Mouse (Mus musculus) kidney, embryonic 16.5 days (tissue): ENCODE results near the gene Hist2h2ab. TPM values are rescaled to one million over a fixed set of nuclear protein-coding genes. Genes with fewer than 3 reads are reported as not detected.

Source experiments
- ATAC-seq: fragments of 200-750 bp; cut with Nextera tagmentation; 2 replicates; pipeline ENCODE4 v1.8.0; 2017; ENCODE audit warnings: moderate TSS enrichment; ENCODE audit not compliant: low FRiP score, low TSS enrichment
- H3K27ac ChIP-seq: fragments of 300-500 bp; sonication (generic); 2 replicates; pipeline ENCODE4 v1.5.1; 2014; ENCODE audit warnings: low read length
- H3K27me3 ChIP-seq: fragments of 300-500 bp; sonication (generic); 2 replicates; pipeline ENCODE4 v1.6.1; 2014; ENCODE audit warnings: low read length, control low read depth, mixed read lengths; ENCODE audit not compliant: insufficient read depth
- H3K36me3 ChIP-seq: fragments of 300-500 bp; sonication (generic); 2 replicates; pipeline ENCODE4 v1.6.1; 2014; ENCODE audit warnings: low read length, control low read depth, mixed read lengths; ENCODE audit not compliant: insufficient read depth
- H3K4me1 ChIP-seq: fragments of 300-500 bp; sonication (generic); 2 replicates; pipeline ENCODE4 v1.6.1; 2014; ENCODE audit warnings: low read length, control low read depth, mixed read lengths; ENCODE audit not compliant: insufficient read depth
- H3K4me2 ChIP-seq: fragments of 300-500 bp; sonication (generic); replicated peaks from 2 replicates; pipeline ENCODE4 v1.6.1; 2014; ENCODE audit warnings: low read depth, low read length
- H3K4me3 ChIP-seq: fragments of 300-500 bp; sonication (generic); 2 replicates; pipeline ENCODE4 v1.5.1; 2014; ENCODE audit warnings: mild to moderate bottlenecking, low read length
- H3K9ac ChIP-seq: fragments of 300-500 bp; sonication (generic); replicated peaks from 2 replicates; pipeline ENCODE4 v1.6.1; 2014; ENCODE audit warnings: low read length
- H3K9me3 ChIP-seq: fragments of 300-500 bp; sonication (generic); 2 replicates; pipeline ENCODE4 v1.6.1; 2016; ENCODE audit warnings: low read length, control low read depth
- WGBS: fragments of 180-500 bp; shearing (Covaris S2); extraction: QIAGEN DNeasy Blood & Tissue Kit; methylation state at CpG from one replicate; pipeline ENCODE4 v1.1.7; 2014; 5-methylcytosine and 5-hydroxymethylcytosine counted together
- polyA plus RNA-seq: library from polyadenylated mRNA; unstranded; fragments of >200 nt; fragmentation: Nextera tagmentation; extraction: Ambion mirVana; gene quantifications from 2 replicates; pipeline ENCODE4 v1.2.1, GENCODE M21; 2015

Gene Hist2h2ab
- polyA plus RNA-seq, 1 experiment from 2014 or later = 0.87 TPM

DNA sequence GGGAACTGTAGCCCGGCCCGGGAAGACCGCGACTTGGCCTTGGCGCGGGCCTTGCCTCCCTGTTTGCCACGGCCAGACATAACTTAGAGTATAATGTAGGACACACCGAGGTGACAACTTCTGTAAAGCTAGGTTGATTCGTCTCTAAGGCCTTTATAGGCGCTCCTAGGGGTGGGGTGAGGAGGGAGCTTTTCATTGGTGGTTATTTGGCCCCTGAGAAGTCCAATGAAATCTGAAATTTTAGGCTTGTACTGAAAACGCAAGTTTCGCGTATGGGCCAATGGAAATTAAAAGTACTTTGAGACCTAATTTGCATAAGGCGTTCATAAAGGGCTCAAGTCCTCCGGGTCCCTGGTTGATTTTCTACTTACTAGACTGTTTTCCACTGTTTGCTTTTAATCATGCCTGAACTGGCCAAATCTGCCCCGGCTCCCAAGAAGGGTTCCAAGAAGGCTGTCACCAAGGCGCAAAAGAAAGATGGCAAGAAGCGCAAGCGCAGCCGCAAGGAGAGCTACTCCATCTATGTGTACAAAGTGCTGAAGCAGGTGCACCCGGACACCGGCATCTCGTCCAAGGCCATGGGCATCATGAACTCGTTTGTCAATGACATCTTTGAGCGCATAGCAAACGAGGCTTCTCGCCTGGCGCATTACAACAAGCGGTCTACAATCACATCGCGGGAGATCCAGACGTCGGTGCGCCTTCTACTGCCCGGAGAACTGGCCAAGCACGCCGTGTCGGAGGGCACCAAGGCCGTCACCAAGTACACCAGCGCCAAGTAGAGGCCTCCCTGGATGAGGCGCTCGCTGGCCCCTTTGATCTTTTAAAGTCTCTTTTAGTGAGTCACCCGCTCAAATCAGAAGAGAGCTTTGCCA, 1.3 kb downstream of the Hist2h2ab start, which contains the start of the genes Hist2h2ac and Hist2h2be:
Gene Hist2h2ac (minus strand): TSS at position 116 of the 875 bp plus-strand sequence.
Gene Hist2h2be (plus strand): TSS at position 355 of the 875 bp plus-strand sequence.
- peak within 1 kb of the TSS; percentile 100 for H3K27ac ChIP-seq
- peak within 1 kb of the TSS; percentile 72 for H3K4me3 ChIP-seq
- H3K27me3 ChIP-seq = no peaks in the 10 kb centered on the region
- H3K4me1 ChIP-seq = peaks cover 49% of the 10 kb centered on the region
- under 1% methylated on average over 43 of the region's 43 CpGs for WGBS
- peak; percentile 94 for ATAC-seq
- no peaks in the 10 kb centered on the region for H3K36me3 ChIP-seq
- H3K4me2 ChIP-seq = peak within 1 kb of the TSS; percentile 77
- no peaks in the 10 kb centered on the region for H3K9me3 ChIP-seq
- peak within 1 kb of the TSS; percentile 89 for H3K9ac ChIP-seq

- no peaks in the 10 kb centered on the region for H3K27me3 ChIP-seq
- H3K36me3 ChIP-seq = no peaks in the 10 kb centered on the region
- H3K9ac ChIP-seq = peak overlapping the region; percentile 67
- peak overlapping the region; percentile 72 for H3K4me3 ChIP-seq
- H3K27ac ChIP-seq = peak overlapping the region; percentile 100
- H3K4me2 ChIP-seq = peak overlapping the region; percentile 77
- peaks cover 53% of the 10 kb centered on the region for H3K4me1 ChIP-seq
- no peaks in the 10 kb centered on the region for H3K9me3 ChIP-seq
- no peak for ATAC-seq
- WGBS = 17% methylated on average over 9 of the region's 9 CpGs
Observed at GRCm38 (mm10) chr3:96221640-96222038, 2.0 kb downstream of the Hist2h2ab start.

- no peak for ATAC-seq
- H3K27ac ChIP-seq = no peak overlapping the region
- peaks cover 59% of the 10 kb centered on the region for H3K4me1 ChIP-seq
- no peaks in the 10 kb centered on the region for H3K36me3 ChIP-seq
- peak overlapping the region; percentile 72; the same call in 1 of the 2 replicates for H3K4me3 ChIP-seq
- peak overlapping the region; percentile 77 for H3K4me2 ChIP-seq
- 0 out of 2 replicates have a peak overlapping the region, but pooled peaks have one; percentile 67 for H3K9ac ChIP-seq
- H3K9me3 ChIP-seq = no peaks in the 10 kb centered on the region
- H3K27me3 ChIP-seq = no peaks in the 10 kb centered on the region
- 88% methylated on average over 4 of the region's 4 CpGs for WGBS
Observed at GRCm38 (mm10) chr3:96222774-96223173, 3.1 kb downstream of the Hist2h2ab start.

DNA sequence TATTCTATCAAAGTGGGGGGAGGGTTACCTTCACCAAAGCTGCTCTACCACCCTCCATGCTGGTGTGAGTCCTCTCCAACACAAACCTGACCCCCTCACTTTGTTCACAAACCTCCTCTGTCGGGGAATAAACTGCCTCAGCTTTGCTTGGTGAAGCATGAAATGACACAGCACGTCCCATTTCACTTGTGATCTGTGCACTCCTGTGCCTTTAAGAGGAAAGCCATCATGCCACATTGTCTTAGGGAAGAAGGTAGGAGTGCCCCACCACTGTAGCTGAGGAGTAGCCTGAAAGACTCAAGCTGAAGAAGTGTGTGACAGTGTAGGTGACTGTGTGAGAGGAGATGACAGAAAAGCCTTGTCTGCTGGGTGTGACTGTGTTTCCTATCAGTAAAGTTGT, 5.8 kb downstream of the Hist2h2ab start:
- ATAC-seq = no peak
- Histone ChIP-seq H3K27me3 (no peaks in the 10 kb centered on the region), H3K4me2 (0 out of 2 replicates have a peak overlapping the region, but pooled peaks have one; percentile 4), H3K4me1 (peaks cover 55% of the 10 kb centered on the region), H3K36me3 (no peaks in the 10 kb centered on the region), H3K27ac (no peak overlapping the region), H3K9ac (no peak overlapping the region), H3K9me3 (no peaks in the 10 kb centered on the region), H3K4me3 (no peak overlapping the region)
- 14% methylated on average over 2 of the region's 2 CpGs for WGBS

- H3K36me3 ChIP-seq = no peaks in the 10 kb centered on the region
- H3K27ac ChIP-seq = no peak overlapping the region
- H3K4me1 ChIP-seq = peaks cover 48% of the 10 kb centered on the region
- no peak overlapping the region for H3K4me2 ChIP-seq
- H3K4me3 ChIP-seq = no peak overlapping the region
- no peaks in the 10 kb centered on the region for H3K9me3 ChIP-seq
- ATAC-seq = no peak
- no peak overlapping the region for H3K9ac ChIP-seq
- WGBS = 61% methylated on average over 8 of the region's 8 CpGs
- H3K27me3 ChIP-seq = no peaks in the 10 kb centered on the region
Observed at GRCm38 (mm10) chr3:96226695-96227648, 7.3 kb downstream of the Hist2h2ab start.

- Histone ChIP-seq H3K9ac (no peak overlapping the region), H3K4me3 (no peak overlapping the region), H3K9me3 (no peaks in the 10 kb centered on the region), H3K36me3 (no peaks in the 10 kb centered on the region), H3K4me2 (no peak overlapping the region), H3K27ac (no peak overlapping the region), H3K4me1 (peaks cover 31% of the 10 kb centered on the region), H3K27me3 (no peaks in the 10 kb centered on the region)
- WGBS = 65% methylated on average over 2 of the region's 2 CpGs
- ATAC-seq = no peak
Observed at GRCm38 (mm10) chr3:96228828-96229227, 9.2 kb downstream of the Hist2h2ab start.

DNA sequence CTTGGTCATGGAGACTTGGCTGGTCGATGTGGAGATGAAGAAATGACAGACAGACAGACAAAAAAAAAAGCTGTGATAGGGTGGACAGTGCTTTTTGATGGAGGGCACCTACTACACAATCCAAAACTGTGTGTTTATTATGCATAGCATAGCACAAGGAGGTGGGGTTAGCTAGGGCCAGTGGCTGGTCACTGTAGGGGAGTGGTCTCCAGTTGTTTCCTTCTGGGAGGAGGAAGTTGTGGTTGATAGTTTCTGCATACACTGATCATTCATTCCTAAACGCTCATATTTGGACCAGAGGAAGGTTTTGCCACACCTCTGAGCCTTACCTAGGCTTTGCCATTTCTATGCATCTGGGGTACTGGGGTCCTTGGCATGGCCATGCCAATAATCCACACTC, 10.7 kb downstream of the Hist2h2ab start:
- Histone ChIP-seq H3K9me3 (no peaks in the 10 kb centered on the region), H3K9ac (no peak overlapping the region), H3K4me1 (peaks cover 17% of the 10 kb centered on the region; the same call in 1 of the 2 replicates), H3K27ac (no peak overlapping the region), H3K4me2 (no peak overlapping the region), H3K4me3 (no peak overlapping the region), H3K27me3 (no peaks in the 10 kb centered on the region), H3K36me3 (no peaks in the 10 kb centered on the region)
- 76% methylated on average over 2 of the region's 2 CpGs for WGBS
- ATAC-seq = no peak

DNA sequence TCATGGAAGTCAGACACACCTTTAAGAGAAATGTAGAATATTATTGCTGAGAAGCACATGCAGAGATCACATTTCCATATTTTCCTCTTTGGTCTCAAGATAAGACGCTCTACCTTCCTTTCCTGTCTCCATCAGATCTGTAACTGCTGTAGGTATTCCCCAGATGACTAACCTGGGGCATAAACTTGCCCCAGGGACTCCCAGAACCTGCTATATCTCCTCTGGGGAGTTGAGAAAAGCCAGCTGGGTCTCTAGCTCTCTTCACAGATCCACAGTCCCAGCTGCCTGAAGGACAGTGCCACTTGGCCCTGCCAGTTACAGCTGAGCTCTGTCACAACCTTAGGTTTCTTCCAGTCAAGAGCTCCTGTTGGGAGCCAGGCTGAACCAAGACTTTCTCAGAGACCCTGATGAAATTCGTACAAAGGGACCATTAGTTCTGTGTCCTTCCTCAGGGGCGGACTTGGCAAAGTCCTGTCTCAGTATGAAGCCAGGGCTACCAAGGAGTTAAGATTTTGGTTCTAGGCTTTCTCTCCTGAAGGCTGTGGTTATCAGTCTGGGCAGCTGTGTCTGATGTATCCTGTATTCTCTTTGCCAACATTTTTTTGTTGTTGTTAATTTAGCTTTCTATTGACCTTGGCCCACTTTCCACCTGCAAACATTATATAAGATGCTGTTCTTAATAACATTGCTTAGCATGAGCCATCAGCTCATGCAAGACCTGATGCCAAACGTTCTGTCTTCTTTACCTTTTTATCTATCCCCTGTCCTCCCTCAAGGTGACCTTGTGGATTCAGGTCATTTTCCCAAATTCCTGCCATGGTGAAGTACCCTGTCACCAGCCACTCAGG, 11.5 kb downstream of the Hist2h2ab start:
- Histone ChIP-seq H3K27ac (no peak overlapping the region), H3K36me3 (no peaks in the 10 kb centered on the region), H3K27me3 (no peaks in the 10 kb centered on the region), H3K4me1 (peaks cover 10% of the 10 kb centered on the region; the same call in 1 of the 2 replicates), H3K4me3 (no peak overlapping the region), H3K4me2 (no peak overlapping the region), H3K9ac (no peak overlapping the region), H3K9me3 (no peaks in the 10 kb centered on the region)
- WGBS = 81% methylated on average over 4 of the region's 4 CpGs
- no peak for ATAC-seq

GRCm38 (mm10) chr3:96231758-96232120, 12.1 kb downstream of the Hist2h2ab start:
- Histone ChIP-seq H3K27me3 (no peaks in the 10 kb centered on the region), H3K9me3 (no peaks in the 10 kb centered on the region), H3K27ac (no peak overlapping the region), H3K4me3 (no peak overlapping the region), H3K9ac (no peak overlapping the region), H3K4me1 (peaks cover 10% of the 10 kb centered on the region), H3K4me2 (no peak overlapping the region), H3K36me3 (no peaks in the 10 kb centered on the region)
- ATAC-seq = no peak
- 66% methylated on average over 2 of the region's 2 CpGs for WGBS
